Mouse (Mus musculus) embryo, embryonic 10.5 days (tissue): ENCODE measurements around the gene Pgm2.

Source experiments
- DNase-seq: peaks from one replicate; pipeline ENCODE4 v3.0.0-alpha.2; 2015; ENCODE audit warnings: low spot score

Gene Pgm2

GRCm38 (mm10) chr5:64092748-64093292 lies at the start of gene Pgm2:
Gene Pgm2, plus strand, starts transcription at chr5:64092950.
- peak; percentile 94 for DNase-seq

GRCm38 (mm10) chr5:64043694-64044453 lies 48.9 kb upstream of the Pgm2 start:
- DNase-seq: no peak

GRCm38 (mm10) chr5:64044790-64045189 lies 48.0 kb upstream of the Pgm2 start:
- no peak for DNase-seq

GRCm38 (mm10) chr5:64045502-64045901 lies 47.2 kb upstream of the Pgm2 start:
- DNase-seq: no peak

- DNase-seq: no peak
These were observed 45.8 kb upstream of the Pgm2 start for GRCm38 (mm10) chr5:64046995-64047394.

GRCm38 (mm10) chr5:64047921-64048320 lies 44.8 kb upstream of the Pgm2 start:
- DNase-seq: no peak

GRCm38 (mm10) chr5:64048605-64049004 lies 44.1 kb upstream of the Pgm2 start:
- no peak for DNase-seq

- DNase-seq: no peak
These were observed 43.5 kb upstream of the Pgm2 start for GRCm38 (mm10) chr5:64049256-64049655.

- DNase-seq: no peak
These were observed 39.7 kb upstream of the Pgm2 start for GRCm38 (mm10) chr5:64053010-64053409.

GRCm38 (mm10) chr5:64056210-64056609 lies 36.5 kb upstream of the Pgm2 start:
- no peak for DNase-seq

- no peak for DNase-seq
These were observed 31.9 kb upstream of the Pgm2 start for GRCm38 (mm10) chr5:64060881-64061280.

GRCm38 (mm10) chr5:64061643-64062042 lies 31.1 kb upstream of the Pgm2 start:
- no peak for DNase-seq

- DNase-seq: no peak
These were observed 29.7 kb upstream of the Pgm2 start for GRCm38 (mm10) chr5:64062882-64063621.

- DNase-seq: no peak
These were observed 29.0 kb upstream of the Pgm2 start for GRCm38 (mm10) chr5:64063622-64064355.

GRCm38 (mm10) chr5:64064401-64064800 lies 28.3 kb upstream of the Pgm2 start:
- no peak for DNase-seq

GRCm38 (mm10) chr5:64065497-64066046 lies 27.2 kb upstream of the Pgm2 start:
- no peak for DNase-seq

- DNase-seq: no peak
These were observed 26.6 kb upstream of the Pgm2 start for GRCm38 (mm10) chr5:64066159-64066558.

- no peak for DNase-seq
These were observed 25.2 kb upstream of the Pgm2 start for GRCm38 (mm10) chr5:64067576-64067975.

- peak; percentile 86 for DNase-seq
These were observed 22.6 kb upstream of the Pgm2 start for GRCm38 (mm10) chr5:64070081-64070673.

- DNase-seq: no peak
These were observed 21.8 kb upstream of the Pgm2 start for GRCm38 (mm10) chr5:64070742-64071476.

GRCm38 (mm10) chr5:64074455-64074854 lies 18.3 kb upstream of the Pgm2 start:
- DNase-seq: no peak
